Mouse (Mus musculus) midbrain, embryonic 16.5 days (tissue): ENCODE data around the gene Neurl2. TPM values are rescaled to one million over a fixed set of nuclear protein-coding genes. Genes with fewer than 3 reads are reported as not detected.
A peak's percentile ranks its signal among the peaks of the same experiment; 100 is the strongest.
"Not testable (repeated sequence)": the region's sequence is repeated elsewhere in the genome, so short reads cannot be mapped to it uniquely, and the experiment has no call there.

Experiments used
- ATAC-seq: fragments of 200-750 bp; cut with Nextera tagmentation; 2 replicates; pipeline ENCODE4 v1.8.0; 2017; ENCODE audit warnings: moderate TSS enrichment
- H3K27ac ChIP-seq: fragments of 300-500 bp; sonication (generic); 2 replicates; pipeline ENCODE4 v1.5.1; 2014; ENCODE audit warnings: mild to moderate bottlenecking, low read length, mixed read lengths
- H3K27me3 ChIP-seq: fragments of 300-500 bp; sonication (generic); 2 replicates; pipeline ENCODE4 v1.6.1; 2014; ENCODE audit warnings: low read depth, low read length, mixed read lengths; ENCODE audit not compliant: control insufficient read depth, insufficient read depth
- H3K36me3 ChIP-seq: fragments of 300-500 bp; sonication (generic); 2 replicates; pipeline ENCODE4 v1.6.1; 2014; ENCODE audit warnings: mild to moderate bottlenecking, low read length, moderate library complexity, mixed read lengths; ENCODE audit not compliant: control insufficient read depth, insufficient read depth
- H3K4me1 ChIP-seq: fragments of 300-500 bp; sonication (generic); 2 replicates; pipeline ENCODE4 v1.6.1; 2014; ENCODE audit warnings: mild to moderate bottlenecking, low read length, mixed read lengths; ENCODE audit not compliant: control insufficient read depth, insufficient read depth
- H3K4me2 ChIP-seq: fragments of 300-500 bp; sonication (generic); 2 replicates; pipeline ENCODE4 v1.6.1; 2014; ENCODE audit warnings: mild to moderate bottlenecking, low read length, mixed read lengths
- H3K4me3 ChIP-seq: fragments of 300-500 bp; sonication (generic); 2 replicates; pipeline ENCODE4 v1.5.1; 2014; ENCODE audit warnings: low read depth, mild to moderate bottlenecking, low read length, moderate library complexity, mixed read lengths
- H3K9ac ChIP-seq: fragments of 300-500 bp; sonication (generic); 2 replicates; pipeline ENCODE4 v1.6.1; 2014; ENCODE audit warnings: low read depth, low read length, mixed read lengths
- H3K9me3 ChIP-seq: fragments of 300-500 bp; sonication (generic); replicated peaks from 2 replicates; pipeline ENCODE4 v1.6.1; 2014; ENCODE audit warnings: mild to moderate bottlenecking, low read length, mixed read lengths; ENCODE audit not compliant: control insufficient read depth, poor library complexity, severe bottlenecking
- WGBS: fragments of 180-500 bp; shearing (Covaris S2); extraction: QIAGEN DNeasy Blood & Tissue Kit; methylation state at CpG from one replicate; pipeline ENCODE4 v1.1.7; 2014; 5-methylcytosine and 5-hydroxymethylcytosine counted together
- polyA plus RNA-seq: library from polyadenylated mRNA; unstranded; fragments of >200 nt; fragmentation: Nextera tagmentation; extraction: Ambion mirVana; gene quantifications from 2 replicates; pipeline ENCODE4 v1.2.1, GENCODE M21; 2015

Gene Neurl2
- 5.4 and 7.0 TPM in 2 replicates for polyA plus RNA-seq

DNA sequence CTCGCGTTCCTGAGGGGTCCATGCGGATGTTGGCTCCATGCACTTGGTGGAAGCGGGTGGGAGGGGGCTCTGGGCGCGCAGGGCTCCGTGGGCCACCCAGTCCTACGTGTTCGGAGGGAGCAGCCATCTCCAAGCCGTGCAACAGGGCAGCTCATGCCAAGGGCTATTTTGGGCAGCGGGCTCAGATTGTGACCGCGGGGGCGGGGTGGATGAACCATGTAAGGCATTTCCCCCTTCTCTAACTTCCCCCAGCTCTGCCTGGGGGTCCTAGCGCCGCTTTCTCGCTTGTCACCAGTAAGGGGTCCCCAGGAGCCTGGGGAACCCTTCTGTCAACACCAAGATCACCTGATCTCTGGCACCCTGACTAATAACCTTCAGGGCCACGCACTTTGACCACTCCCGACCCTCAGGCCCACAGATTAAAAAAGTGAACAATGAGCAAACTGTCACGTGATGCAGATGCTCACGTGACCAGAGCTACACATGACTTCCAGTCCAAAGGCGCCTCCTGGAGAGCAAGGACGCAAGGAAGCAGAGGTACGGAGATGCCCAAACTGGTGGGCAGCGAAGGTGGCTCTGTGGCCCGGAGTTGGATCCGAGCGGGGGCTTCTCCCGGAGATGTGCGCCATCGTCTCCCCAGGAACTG, at the start of gene Neurl2:
Neurl2 (minus strand) TSS at position 143 of the 646 bp plus-strand sequence.
- Histone ChIP-seq H3K9ac (peak within 1 kb of the TSS; percentile 87), H3K4me1 (peaks cover 13% of the 10 kb centered on the region), H3K9me3 (no peaks in the 10 kb centered on the region), H3K4me2 (peak within 1 kb of the TSS; percentile 96), H3K36me3 (peaks cover 5% of the 10 kb centered on the region), H3K27me3 (no peaks in the 10 kb centered on the region), H3K4me3 (peak within 1 kb of the TSS; percentile 74), H3K27ac (peak within 1 kb of the TSS; percentile 77)
- under 1% methylated on average over 31 of the region's 31 CpGs for whole genome bisulfite sequencing
- peak; percentile 81 for ATAC-seq

DNA sequence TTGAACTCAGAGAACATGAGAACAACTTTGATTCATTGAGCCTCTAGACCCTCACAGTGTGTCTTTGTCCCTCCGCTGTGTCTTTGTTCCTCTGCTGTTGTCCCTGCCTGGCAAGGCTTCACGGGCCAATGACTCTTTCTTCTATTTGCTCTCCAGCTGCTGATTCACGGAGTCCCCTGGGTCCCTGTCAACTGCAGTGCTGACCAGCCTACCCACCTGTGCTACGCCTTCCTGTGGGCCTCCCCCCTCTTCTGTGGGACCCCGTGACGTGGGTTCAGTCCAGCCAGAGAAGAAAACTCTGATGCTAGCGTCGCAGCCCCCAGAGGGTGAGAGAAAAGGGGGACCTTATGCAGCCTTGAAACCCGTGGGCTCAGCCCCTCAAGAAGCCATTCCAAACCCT, 49.4 kb upstream of the Neurl2 start:
- Histone ChIP-seq H3K9ac (no peak overlapping the region), H3K4me1 (peaks cover 19% of the 10 kb centered on the region), H3K36me3 (peaks cover 32% of the 10 kb centered on the region), H3K27me3 (no peaks in the 10 kb centered on the region), H3K4me2 (no peak overlapping the region), H3K9me3 (no peaks in the 10 kb centered on the region), H3K27ac (no peak overlapping the region), H3K4me3 (no peak overlapping the region)
- WGBS: 29% methylated on average over 9 of the region's 9 CpGs
- ATAC-seq: no peak

DNA sequence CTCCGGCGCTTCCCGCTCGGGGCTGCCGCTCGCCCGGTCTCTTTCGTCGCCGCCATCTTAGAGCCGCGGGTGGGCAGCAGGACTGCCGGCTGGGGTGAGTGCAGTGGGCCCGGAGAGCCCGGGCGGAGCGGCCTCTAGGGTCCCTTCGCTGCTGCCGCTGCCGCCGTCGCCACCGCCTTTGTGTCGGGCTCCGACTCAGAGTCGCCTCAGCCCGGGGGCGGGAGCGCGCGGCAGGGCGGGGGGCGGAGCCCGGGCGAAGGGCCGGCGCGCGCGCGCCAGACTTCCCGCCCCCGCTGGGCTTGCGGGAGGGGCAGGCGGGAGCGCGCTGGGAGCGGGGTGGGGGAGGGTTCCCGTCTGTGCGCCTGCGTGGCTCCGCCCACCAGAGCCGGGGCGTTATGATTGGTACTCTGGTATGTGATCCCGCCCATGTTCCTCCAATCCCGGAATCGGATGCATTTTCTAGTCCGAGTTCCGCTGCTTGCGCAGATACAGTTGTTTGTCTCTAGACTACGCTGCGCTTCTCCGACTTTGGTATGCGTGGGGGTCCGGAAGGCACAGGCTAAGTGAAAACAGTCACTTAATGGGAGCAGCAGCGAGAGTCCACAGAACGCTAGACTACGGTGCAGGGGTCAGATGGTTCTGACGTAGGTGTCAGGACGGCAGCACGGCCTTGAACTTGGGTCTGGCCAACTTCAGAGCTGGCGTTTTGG, 46.5 kb upstream of the Neurl2 start:
- Histone ChIP-seq H3K27me3 (no peaks in the 10 kb centered on the region), H3K4me2 (peak overlapping the region; percentile 88), H3K9ac (peak overlapping the region; percentile 100), H3K9me3 (no peaks in the 10 kb centered on the region), H3K4me1 (peaks cover 16% of the 10 kb centered on the region), H3K4me3 (peak overlapping the region; percentile 85), H3K36me3 (peaks cover 8% of the 10 kb centered on the region), H3K27ac (peak overlapping the region; percentile 100)
- ATAC-seq: peak; percentile 88
- WGBS: under 1% methylated on average over 65 of the region's 72 CpGs

DNA sequence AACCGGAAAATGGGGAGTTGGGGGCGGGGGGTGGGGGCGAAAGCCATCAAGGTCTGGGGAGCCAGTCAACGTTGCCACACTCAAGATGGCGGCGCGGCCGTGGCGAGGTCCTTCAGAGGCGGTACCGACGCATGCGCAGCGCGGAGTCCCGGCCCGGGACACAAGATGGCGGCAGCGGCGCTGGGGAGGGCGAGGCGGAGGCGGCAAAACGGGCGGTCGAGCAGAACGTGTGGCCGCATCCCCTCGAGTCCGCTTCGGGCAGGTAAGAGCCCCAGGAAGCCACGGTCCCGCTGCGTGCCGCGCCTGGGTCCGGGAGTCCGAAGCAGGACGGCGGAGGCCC, 45.9 kb upstream of the Neurl2 start, which contains the start of gene Pcif1:
Pcif1 (plus strand) TSS at position 77 of the 340 bp plus-strand sequence.
- ATAC-seq: peak; percentile 91
- Histone ChIP-seq H3K4me1 (peaks cover 16% of the 10 kb centered on the region), H3K4me2 (peak within 1 kb of the TSS; percentile 88), H3K36me3 (peaks cover 6% of the 10 kb centered on the region; the same call in 1 of the 2 replicates), H3K9ac (peak within 1 kb of the TSS; percentile 100), H3K9me3 (no peaks in the 10 kb centered on the region), H3K4me3 (peak within 1 kb of the TSS; percentile 85), H3K27ac (peak within 1 kb of the TSS; percentile 100), H3K27me3 (no peaks in the 10 kb centered on the region)
- WGBS: 3% methylated on average over 32 of the region's 40 CpGs

DNA sequence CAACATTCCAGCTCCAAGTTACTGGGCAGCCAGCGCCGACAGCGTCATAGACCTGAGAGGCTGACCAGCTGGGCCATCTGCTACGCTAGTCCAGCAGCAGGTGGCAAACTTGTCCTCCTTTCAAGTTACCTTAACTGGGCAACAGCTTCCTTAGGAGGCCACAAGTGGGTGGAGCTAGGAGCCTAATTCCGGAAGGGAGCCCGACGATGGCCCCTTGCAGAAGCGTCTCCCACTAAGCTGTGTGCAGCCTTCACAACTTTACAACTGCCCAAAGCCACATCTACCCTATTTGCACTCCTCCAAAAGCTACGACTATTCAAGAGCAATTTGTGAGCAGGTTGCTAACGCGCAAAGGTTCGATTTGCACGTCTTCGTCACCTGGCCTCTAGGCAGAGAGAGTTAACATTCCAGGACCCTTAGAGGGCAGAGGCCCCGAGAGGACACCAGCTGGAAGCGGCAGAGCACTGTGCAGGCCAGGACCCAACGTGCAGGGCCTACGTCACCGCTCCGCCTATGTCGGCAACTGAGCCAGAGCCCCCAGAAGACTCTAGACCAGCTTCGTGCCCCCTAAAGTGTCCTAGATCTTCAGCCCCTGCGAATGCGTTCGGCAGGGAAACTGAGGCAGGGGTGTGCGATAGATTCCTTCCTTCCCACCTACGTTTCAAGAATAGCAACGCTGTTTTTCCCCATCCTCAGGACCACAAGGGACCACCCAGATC, 45.4 kb upstream of the Neurl2 start:
- Histone ChIP-seq H3K36me3 (peaks cover under 1% of the 10 kb centered on the region; the same call in 1 of the 2 replicates), H3K9me3 (no peaks in the 10 kb centered on the region), H3K4me1 (peaks cover 16% of the 10 kb centered on the region), H3K4me3 (peak overlapping the region; percentile 85), H3K27me3 (no peaks in the 10 kb centered on the region), H3K9ac (peak overlapping the region; percentile 100), H3K4me2 (peak overlapping the region; percentile 87), H3K27ac (peak overlapping the region; percentile 100)
- peak; percentile 49 for ATAC-seq
- WGBS: 1% methylated on average over 28 of the region's 28 CpGs

DNA sequence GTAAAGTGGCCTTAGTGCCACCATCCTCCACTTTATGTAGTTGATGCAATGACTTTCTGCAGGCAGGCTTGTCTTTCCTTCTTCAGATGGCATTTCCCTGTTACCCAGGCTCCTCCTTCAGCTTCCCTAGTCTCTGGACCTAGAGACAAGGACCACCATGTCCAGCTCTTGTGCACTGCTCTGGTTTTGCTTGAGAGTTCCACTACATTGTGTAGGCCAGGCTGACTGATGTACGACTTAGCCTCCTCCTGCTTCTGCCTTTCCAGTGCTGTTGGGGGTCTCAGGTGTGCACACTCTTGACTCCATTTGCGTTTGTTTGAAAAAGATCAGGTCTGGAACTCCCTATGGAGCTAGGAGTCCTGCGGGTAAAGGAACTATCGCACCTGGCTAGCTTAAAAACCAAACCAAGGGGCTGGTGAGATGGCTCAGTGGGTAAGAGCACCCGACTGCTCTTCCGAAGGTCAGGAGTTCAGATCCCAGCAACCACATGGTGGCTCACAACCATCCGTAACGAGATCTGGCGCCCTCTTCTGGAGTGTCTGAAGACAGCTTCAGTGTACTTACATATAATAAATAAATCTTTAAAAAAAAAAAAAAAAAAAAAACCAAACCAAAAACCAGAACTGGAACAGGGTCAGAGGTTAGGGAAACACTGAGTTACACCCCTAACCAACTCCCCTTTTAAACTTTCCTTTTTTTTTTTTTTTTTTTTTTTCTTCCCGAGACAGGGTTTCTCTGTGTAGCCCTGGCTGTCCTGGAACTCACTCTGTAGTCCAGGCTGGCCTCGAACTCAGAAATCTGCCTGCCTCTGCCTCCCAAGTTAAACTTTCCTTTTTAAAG, 44.3 kb upstream of the Neurl2 start:
- peak overlapping the region; percentile 100; the same call in 1 of the 2 replicates for H3K27ac ChIP-seq
- 76% methylated on average over 11 of the region's 11 CpGs for WGBS

DNA sequence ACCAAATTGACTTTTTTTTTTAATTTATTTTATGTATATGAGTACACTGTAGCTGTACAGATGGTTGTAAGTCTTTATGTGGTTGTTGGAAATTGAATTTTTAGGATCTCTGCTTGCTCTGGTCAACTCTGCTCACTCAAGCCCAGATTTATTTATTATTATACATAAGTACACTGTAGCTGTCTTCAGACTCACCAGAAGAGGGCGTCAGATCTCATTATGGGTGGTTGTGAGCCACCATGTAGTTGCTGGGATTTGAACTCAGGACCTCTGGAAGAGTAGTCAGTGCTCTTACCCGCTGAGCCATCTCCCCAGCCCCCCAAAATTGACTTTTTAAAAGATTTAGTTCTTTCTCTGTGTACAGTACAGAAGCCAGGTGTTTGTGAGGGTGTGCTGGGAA, 42.4 kb upstream of the Neurl2 start:
- WGBS: 57% methylated on average over 2 of the region's 2 CpGs
- not testable (repeated sequence) for ATAC-seq, H3K36me3 ChIP-seq, H3K4me2 ChIP-seq, H3K27me3 ChIP-seq, H3K27ac ChIP-seq, H3K9me3 ChIP-seq, H3K9ac ChIP-seq, H3K4me3 ChIP-seq
- H3K4me1 ChIP-seq: peaks cover 13% of the 10 kb centered on the region

More for the DNA sequence above, 44.3 kb upstream of the Neurl2 start:
- H3K27me3 ChIP-seq, ATAC-seq, H3K36me3 ChIP-seq, H3K9me3 ChIP-seq, H3K4me3 ChIP-seq, H3K9ac ChIP-seq: not testable (repeated sequence)
- Histone ChIP-seq H3K4me2 (peak overlapping the region; percentile 87), H3K4me1 (peaks cover 16% of the 10 kb centered on the region)

DNA sequence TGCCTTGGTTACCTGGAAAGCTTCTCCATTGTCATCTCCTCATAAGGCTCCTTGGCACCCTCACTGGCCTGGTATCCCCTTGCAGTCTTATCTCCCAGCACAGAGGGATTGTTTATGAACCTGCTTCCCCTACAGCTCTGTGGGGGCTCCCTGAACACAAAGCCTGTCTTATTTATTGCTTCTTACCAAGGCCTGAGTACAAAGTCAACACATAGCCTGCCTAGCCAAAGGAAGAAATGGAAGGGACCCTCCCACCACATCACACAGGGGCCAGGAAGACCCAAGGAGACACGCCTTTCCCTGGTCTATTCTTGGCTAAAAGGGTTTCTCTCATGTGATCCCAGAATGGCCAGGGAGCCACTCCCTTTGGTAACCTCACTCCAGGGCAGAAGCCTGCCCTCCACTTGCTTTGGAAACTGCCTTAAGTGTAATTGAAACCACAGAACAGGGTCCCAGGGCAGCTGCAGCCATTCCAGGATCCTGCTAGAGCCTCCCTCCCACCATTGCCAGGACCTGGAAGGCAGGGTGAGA, 41.0 kb upstream of the Neurl2 start:
- WGBS: 41% methylated on average over 1 of the region's 1 CpGs
- H3K4me1 ChIP-seq: peaks cover 8% of the 10 kb centered on the region
- no peaks in the 10 kb centered on the region for H3K36me3 ChIP-seq
- ATAC-seq: no peak
- H3K27me3 ChIP-seq: no peaks in the 10 kb centered on the region
- no peak overlapping the region for H3K9ac ChIP-seq
- H3K4me3 ChIP-seq: no peak overlapping the region
- peak overlapping the region; percentile 35; the same call in 1 of the 2 replicates for H3K27ac ChIP-seq
- H3K4me2 ChIP-seq: no peak overlapping the region
- H3K9me3 ChIP-seq: no peaks in the 10 kb centered on the region
